Mouse (Mus musculus) cerebellum, postnatal 36 days (tissue): Measurements from ENCODE around the gene Clstn2.
A peak's percentile ranks its signal among the peaks of the same experiment; 100 is the strongest.

ENCODE experiments used
- DNase-seq, 2 experiments: peaks; one replicate each; pipeline ENCODE4 v3.0.0; 2021 to 2022; ENCODE audit warnings: mixed read lengths in 2 of 2

The Clstn2 gene

DNA sequence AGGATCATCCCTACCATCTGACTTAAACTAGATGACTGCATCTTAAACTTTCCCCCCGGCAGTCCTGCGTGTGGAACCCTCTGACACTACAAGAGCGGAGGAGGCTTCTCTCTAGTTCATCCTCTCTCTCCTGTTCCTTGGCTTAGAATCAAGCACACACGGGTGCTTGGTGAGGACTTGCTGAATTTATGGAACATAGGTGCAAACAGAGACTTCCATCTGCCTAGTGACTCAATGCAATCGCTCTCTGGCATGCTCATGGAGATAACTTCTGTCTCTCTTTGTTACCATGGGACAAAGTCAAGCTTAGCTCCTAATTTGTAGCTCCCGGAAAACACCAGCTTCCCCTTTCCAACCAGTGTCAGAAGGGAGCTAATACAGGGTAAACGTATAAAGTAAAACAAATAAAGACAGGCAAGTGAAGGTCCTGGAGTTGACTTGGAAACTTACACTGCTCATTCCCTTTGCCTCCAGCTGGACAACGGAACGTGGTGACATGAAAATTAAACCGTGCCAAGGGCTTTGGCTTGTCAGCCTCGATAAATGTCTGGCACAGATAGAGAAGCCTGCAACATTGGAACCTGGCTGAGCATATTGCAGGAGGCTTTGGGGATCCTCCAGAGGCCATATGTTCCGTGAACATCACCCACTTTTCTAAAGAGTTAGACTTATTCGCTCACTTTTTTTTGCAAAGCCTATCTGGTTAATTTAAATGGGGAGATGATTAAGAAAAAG is 583.5 kb downstream of the Clstn2 start:
- peak; percentile 49 to 57 for DNase-seq

DNA sequence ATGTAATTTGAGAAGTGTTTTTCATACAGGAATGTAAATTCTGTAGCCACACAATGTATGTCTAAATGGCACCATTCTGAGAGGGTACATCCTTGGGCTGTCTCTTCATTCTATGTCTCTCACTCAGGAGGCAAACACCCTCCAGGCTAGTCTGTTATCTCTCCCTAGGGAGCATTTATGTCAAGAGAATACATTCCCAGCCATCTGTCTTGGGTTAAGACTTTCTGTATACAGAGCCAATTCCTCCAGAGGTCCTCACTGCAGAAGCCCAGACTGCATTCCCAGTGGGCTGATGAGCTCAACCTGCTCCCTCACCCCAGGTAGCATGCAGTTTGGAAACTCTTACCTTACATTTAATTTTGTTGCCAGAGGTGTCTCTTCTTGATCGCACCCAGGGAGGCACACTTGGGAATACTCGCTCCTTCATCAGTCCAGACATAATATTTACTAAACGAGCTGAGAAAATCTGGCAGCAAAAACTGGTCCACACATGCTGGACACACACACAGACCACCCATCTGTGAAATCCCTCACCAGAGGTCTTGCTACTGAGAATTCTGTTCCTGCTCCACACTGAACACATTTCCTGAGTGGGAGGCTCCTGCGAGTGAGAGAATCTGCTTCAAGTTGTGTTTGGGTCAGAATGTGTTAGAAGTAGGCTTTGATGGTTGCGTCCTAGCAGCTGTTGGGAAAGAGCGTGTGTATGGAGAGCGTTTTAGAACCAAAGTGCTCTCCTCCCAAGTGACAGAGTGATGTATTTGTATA is 592.9 kb downstream of the Clstn2 start:
- DNase-seq: no peak

DNA sequence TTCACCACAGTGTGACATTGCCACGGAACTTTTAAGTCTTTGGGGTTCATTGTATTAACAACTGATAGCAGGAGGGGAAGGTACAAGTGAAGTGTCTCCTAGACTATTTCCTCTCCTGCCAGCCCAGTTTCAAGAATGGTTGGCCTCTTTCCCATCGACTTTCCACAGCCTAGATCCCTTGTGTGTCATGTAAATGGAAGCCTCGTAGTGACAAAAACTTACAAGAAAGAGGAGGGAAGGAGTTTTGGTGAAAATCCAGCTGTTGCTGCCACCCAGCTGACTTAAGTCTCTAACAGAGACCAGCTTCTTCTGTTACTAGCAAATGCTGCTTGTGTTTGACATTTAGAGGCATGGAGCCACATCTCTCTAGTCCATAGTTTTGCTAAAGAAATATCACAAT is 598.3 kb downstream of the Clstn2 start:
- DNase-seq: no peak

DNA sequence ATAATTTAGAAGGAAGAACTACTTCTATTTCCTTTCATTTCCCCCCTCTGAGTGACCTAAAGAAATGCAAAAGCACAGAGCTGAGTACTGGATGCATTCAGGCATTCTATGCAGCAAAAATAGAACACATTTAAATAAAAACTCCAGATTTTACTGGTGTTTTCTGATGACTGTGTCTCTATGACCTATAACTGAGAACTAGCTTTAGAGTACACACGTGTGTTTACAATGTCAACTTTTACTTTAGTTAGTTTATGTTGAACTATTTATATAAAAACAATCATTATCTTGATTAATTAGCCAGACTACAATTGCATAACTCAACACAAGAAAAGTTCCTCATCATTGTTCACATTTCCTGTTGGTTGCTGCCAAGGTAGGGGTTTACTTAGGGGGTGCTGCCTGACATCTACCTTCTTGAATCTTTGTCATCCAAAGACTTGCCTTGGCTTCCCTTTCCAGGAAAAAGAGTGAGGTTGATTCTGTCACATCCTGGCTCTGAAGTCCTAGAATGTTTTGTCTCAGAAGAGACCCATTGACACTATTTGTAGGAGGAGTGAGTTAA is 603.0 kb downstream of the Clstn2 start:
- DNase-seq: no peak

DNA sequence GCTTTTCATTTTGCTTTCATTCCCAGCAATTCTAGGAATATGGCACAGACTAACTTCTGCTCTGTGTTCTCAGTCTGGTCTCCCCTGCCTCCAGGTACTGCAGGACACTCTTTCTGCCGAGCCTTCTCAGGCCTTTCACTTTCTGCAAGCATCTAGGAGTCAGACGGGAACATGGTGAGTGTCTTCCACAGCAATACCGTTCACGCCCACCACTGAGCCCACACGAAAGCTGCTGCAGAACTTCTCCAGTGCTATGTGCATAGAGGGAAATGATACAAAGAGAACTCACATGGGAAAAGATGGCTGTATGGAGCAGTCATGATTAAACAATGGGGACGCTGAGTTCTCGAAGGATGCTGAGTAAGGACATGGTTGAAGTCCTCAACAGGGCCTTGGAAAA is 604.9 kb downstream of the Clstn2 start:
- no peak for DNase-seq

DNA sequence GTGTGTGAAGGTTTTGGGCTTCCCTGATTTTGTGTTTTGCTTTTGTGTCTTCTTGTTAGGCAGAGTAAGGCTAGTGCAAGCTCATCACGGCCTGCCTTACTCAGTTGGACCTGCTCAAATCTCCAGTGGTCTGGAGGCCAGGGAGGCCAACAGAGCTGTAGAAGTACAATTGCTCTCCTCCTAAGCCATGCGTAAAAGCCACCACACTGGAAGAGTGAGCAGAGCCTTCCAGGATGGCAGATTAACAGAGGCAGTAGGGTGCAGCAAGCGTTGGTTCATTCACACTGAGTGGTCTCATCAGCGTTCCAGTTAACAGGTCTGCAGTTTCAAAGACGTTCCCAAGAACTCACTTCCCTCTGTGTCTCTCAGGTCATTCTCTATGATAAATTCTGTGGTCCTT is 612.1 kb downstream of the Clstn2 start:
- no peak for DNase-seq

DNA sequence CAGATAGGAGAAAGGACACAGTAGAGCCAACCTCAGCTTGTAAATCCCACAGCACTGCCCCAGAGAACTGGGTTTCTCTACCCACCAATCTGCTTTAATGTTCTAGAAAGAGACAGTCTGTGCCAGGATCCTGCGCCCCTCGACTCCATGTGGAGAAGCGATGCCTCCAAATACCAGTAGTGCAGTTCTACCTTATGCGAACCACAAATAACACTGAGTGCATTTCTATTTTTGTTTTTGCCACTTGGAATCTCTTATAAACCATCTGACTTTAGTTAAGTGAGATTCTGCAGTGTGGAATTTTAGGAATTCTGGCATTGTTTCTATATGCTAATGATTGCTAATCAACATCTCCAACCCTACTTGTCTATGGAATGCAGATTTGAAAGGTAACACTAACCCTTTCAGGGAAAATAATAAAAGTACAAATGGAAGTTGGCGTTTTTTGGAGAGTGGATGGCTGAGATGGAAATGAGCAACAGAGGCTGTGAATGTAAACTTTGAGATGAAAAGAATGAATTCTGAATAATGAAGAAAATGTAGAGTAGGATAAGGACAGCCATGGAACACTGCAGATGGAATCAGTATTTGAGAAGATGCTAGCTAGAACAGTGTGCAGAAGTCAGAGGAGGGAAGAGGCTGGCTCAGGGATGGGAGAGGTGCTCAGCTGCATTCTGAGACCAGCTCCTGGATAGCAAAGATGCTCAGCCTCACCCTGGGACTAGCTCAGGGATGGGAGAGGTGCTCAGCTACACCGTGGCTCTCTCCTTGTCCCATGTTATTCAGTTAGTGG is 617.9 kb downstream of the Clstn2 start:
- no peak for DNase-seq

DNA sequence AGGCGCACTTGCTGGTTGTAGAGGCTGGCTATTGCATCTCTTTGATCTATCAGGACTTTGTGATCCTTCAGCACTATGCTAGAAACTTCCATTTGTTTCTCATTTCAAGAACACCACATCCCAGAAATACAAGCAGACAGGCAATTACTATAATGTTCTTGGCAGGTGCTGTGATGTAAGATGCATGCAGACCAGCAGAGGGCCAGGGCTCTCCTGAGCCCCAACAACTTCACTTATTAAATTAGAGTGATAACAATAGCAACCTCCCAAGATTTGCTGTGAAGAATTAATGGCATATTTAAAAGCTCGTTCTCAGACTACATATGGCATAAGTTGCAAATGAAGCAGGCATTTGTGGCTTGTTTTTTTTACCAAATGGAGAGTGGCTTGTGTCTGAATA is 624.8 kb downstream of the Clstn2 start:
- DNase-seq: no peak
